In the genomic region with DNA sequence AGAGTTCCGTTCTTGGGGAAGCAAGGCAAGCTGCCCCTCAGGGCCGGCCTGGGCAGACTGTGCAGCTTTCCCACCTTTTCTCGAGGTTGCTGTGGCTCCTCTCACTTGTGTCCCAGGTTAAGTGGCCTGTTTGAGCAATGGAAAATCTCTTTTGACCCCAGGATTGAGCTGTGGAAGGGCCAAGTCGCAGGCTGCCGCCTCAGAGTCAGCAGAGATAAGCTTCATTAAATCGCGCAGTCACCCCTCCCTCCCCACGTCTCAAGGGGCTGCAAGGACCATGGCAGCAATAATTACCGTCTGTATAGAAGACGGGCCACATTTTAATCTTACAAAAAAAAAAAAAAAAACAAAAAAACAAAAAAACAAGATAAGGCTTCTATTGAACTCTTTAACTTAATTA, we compare ENCODE assay signal across 17 mouse cellular contexts. TPM values are rescaled to one million over a fixed set of nuclear protein-coding genes. Genes with fewer than 3 reads are reported as not detected.
DNase-seq lines count a peak whose midpoint lies in the region; ATAC-seq and TF ChIP-seq lines count a peak whose summit lies in the region.
"Had no signal": no experiment of that assay in that cellular context is flagged by ENCODE, and none has a peak within 500 bp of the region (broad histone marks: within the 10 kb centered on the region; RNA-seq: fewer than 3 reads in every experiment).

No protein-coding gene starts in this region.

- H3K27ac ChIP-seq in heart, embryonic 16.5 days (ENCODE audit: low read length), result no peak overlapping the region
- no peak overlapping the region for H3K27ac ChIP-seq in midbrain, embryonic 14.5 days (replicated peaks; ENCODE audit: low read depth, low read length)
- H3K27ac ChIP-seq in midbrain, embryonic 13.5 days, result no peak overlapping the region
- H3K27ac ChIP-seq in embryonic facial prominence, embryonic 13.5 days, result no peak overlapping the region
- H3K27ac ChIP-seq: forebrain, embryonic 15.5 days; hindbrain, embryonic 14.5 days; intestine, embryonic 15.5 days had no signal

- H3K4me2 ChIP-seq in heart, embryonic 16.5 days (ENCODE audit: low read depth, low read length), result no peak overlapping the region
- H3K4me2 ChIP-seq in midbrain, embryonic 14.5 days (ENCODE audit: low read length), result no peak overlapping the region
- H3K4me2 ChIP-seq in midbrain, embryonic 13.5 days (replicated peaks), result no peak overlapping the region
- no peak overlapping the region for H3K4me2 ChIP-seq in embryonic facial prominence, embryonic 13.5 days

- 0 out of 2 replicates have a peak, but pooled peaks cover 3% of the 10 kb centered on the region for H3K9me3 ChIP-seq in heart, embryonic 16.5 days (replicated peaks; ENCODE audit: control insufficient read depth, low read length)
- no peaks in the 10 kb centered on the region for H3K9me3 ChIP-seq in midbrain, embryonic 14.5 days (ENCODE audit: control insufficient read depth, low read length)
- no peaks in the 10 kb centered on the region for H3K9me3 ChIP-seq in midbrain, embryonic 13.5 days
- H3K9me3 ChIP-seq in embryonic facial prominence, embryonic 13.5 days, result no peaks in the 10 kb centered on the region
- H3K9me3 ChIP-seq: forebrain, embryonic 15.5 days; intestine, embryonic 15.5 days had no signal

- H3K4me1 ChIP-seq in heart, embryonic 16.5 days (ENCODE audit: control insufficient read depth, insufficient read depth, low read length), result 0 out of 2 replicates have a peak, but pooled peaks cover 2% of the 10 kb centered on the region
- peaks cover 3% of the 10 kb centered on the region; the same call in 1 of the 2 replicates for H3K4me1 ChIP-seq in midbrain, embryonic 14.5 days (ENCODE audit: control insufficient read depth, insufficient read depth, low read length)
- peaks cover 4% of the 10 kb centered on the region for H3K4me1 ChIP-seq in midbrain, embryonic 13.5 days (replicated peaks)
- H3K4me1 ChIP-seq in embryonic facial prominence, embryonic 13.5 days, result peaks cover 7% of the 10 kb centered on the region; the same call in 1 of the 2 replicates
- H3K4me1 ChIP-seq: intestine, embryonic 15.5 days had no signal

- H3K4me3 ChIP-seq in heart, embryonic 16.5 days (ENCODE audit: low read length), result no peak overlapping the region
- no peak overlapping the region for H3K4me3 ChIP-seq in midbrain, embryonic 14.5 days (replicated peaks; ENCODE audit: low read depth, low read length)
- no peak overlapping the region for H3K4me3 ChIP-seq in midbrain, embryonic 13.5 days (replicated peaks)
- no peak overlapping the region for H3K4me3 ChIP-seq in embryonic facial prominence, embryonic 13.5 days

- H3K27me3 ChIP-seq in heart, embryonic 16.5 days (ENCODE audit: control insufficient read depth, insufficient read depth, low read length), result 0 out of 2 replicates have a peak, but pooled peaks cover 3% of the 10 kb centered on the region
- no peaks in the 10 kb centered on the region for H3K27me3 ChIP-seq in midbrain, embryonic 14.5 days (ENCODE audit: control insufficient read depth, insufficient read depth, low read length)
- H3K27me3 ChIP-seq in midbrain, embryonic 13.5 days, result peaks cover 9% of the 10 kb centered on the region; the same call in 1 of the 2 replicates
- no peaks in the 10 kb centered on the region; the same call in 1 of the 2 replicates for H3K27me3 ChIP-seq in embryonic facial prominence, embryonic 13.5 days
- H3K27me3 ChIP-seq: intestine, embryonic 15.5 days had no signal

- no peak for DNase-seq in heart, adult 9 months (ENCODE audit: low spot score in 2 of 2)
- DNase-seq in midbrain, embryonic 14.5 days, result peak; percentile 44
- DNase-seq in brain, embryonic 14.5 days (ENCODE audit: low read depth), result peak; percentile 30
- no peak for DNase-seq in layer of hippocampus, postnatal 10 days (ENCODE audit: low spot score in 2 of 2)
- DNase-seq: adrenal gland, adult 8-10 months; adrenal gland, postnatal 36 days; cerebellum, adult 11 months; cerebellum, adult 8-10 months; cerebellum, postnatal 36 days; gastrocnemius, postnatal 36 days had no signal

- 16% methylated on average over 10 of the region's 10 CpGs for WGBS in heart, embryonic 16.5 days
- 14% methylated on average over 10 of the region's 10 CpGs for WGBS in midbrain, embryonic 14.5 days
- WGBS in midbrain, embryonic 13.5 days, result 8% methylated on average over 10 of the region's 10 CpGs
- 10% methylated on average over 10 of the region's 10 CpGs for WGBS in embryonic facial prominence, embryonic 13.5 days

- H3K9ac ChIP-seq in heart, embryonic 16.5 days (ENCODE audit: low read length), result peak overlapping the region; percentile 38
- H3K9ac ChIP-seq in midbrain, embryonic 14.5 days (replicated peaks; ENCODE audit: low read length), result no peak overlapping the region
- H3K9ac ChIP-seq in midbrain, embryonic 13.5 days (replicated peaks), result no peak overlapping the region
- 0 out of 2 replicates have a peak overlapping the region, but pooled peaks have one; percentile 27 for H3K9ac ChIP-seq in embryonic facial prominence, embryonic 13.5 days
- H3K9ac ChIP-seq: intestine, embryonic 15.5 days had no signal

- H3K36me3 ChIP-seq in heart, embryonic 16.5 days (ENCODE audit: control insufficient read depth, insufficient read depth), result no peaks in the 10 kb centered on the region
- no peaks in the 10 kb centered on the region for H3K36me3 ChIP-seq in midbrain, embryonic 14.5 days (ENCODE audit: control insufficient read depth, insufficient read depth, low read length)
- H3K36me3 ChIP-seq in midbrain, embryonic 13.5 days, result no peaks in the 10 kb centered on the region
- H3K36me3 ChIP-seq in embryonic facial prominence, embryonic 13.5 days, result no peaks in the 10 kb centered on the region
- H3K36me3 ChIP-seq: forebrain, embryonic 15.5 days; intestine, embryonic 15.5 days had no signal

- TF ChIP-seq CTCF in brain, embryonic 14.5 days (IDR thresholded peaks at IDR 0.05; ENCODE audit: borderline replicate concordance, extremely low read depth, insufficient read depth, insufficient read length), result no peak

- no peak for ATAC-seq in heart, embryonic 16.5 days (replicated peaks; ENCODE audit: extremely low read depth, insufficient read depth, low FRiP score)
- ATAC-seq in midbrain, embryonic 14.5 days (ENCODE audit: low FRiP score, low TSS enrichment), result no peak
- no peak for ATAC-seq in midbrain, embryonic 13.5 days
- ATAC-seq in embryonic facial prominence, embryonic 13.5 days (ENCODE audit: insufficient number of reproducible peaks, insufficient read depth, low FRiP score, low TSS enrichment, low read depth), result no peak
- ATAC-seq: intestine, embryonic 15.5 days had no signal

- no peak for TF ChIP-seq POLR2A in brain, embryonic 14.5 days (IDR thresholded peaks at IDR 0.05; ENCODE audit: borderline replicate concordance, extremely low read depth, insufficient read depth, insufficient read length, poor library complexity, severe bottlenecking)

RNA-seq across cellular contexts. Expression of a gene that starts 18.0 kb away (rescaled TPM):
- 1.9 and 3.0 TPM in 2 replicates for polyA plus RNA-seq in heart, embryonic 16.5 days (2015; fragmentation: Nextera tagmentation; extraction: Ambion mirVana)
- polyA plus RNA-seq in midbrain, embryonic 14.5 days (2014; fragmentation: Nextera tagmentation; extraction: Ambion mirVana), result 0.16 TPM in 1 of 2 replicates, not detected in the other
- polyA plus RNA-seq in midbrain, embryonic 13.5 days (2015; fragmentation: Nextera tagmentation; extraction: Ambion mirVana), result 0.05 and 0.26 TPM in 2 replicates
- 0.32 and 0.37 TPM in 2 replicates for polyA plus RNA-seq in brain, embryonic 14.5 days (2012; rRNA removed)
- polyA plus RNA-seq in embryonic facial prominence, embryonic 13.5 days (2015; fragmentation: Nextera tagmentation; extraction: Ambion mirVana), result 13.6 and 16.1 TPM in 2 replicates
- under 1 TPM in 1 of 2 experiments, not detected in 1; 0.13 TPM for total RNA-seq in layer of hippocampus, postnatal 10 days (2021)
- total RNA-seq: hematopoietic stem cell, adult 5-6 weeks had no signal

RNA-seq across cellular contexts. Expression of a gene that starts 20.4 kb away (rescaled TPM):
- polyA plus RNA-seq in heart, embryonic 16.5 days (2015; fragmentation: Nextera tagmentation; extraction: Ambion mirVana), result 12.4 and 15.2 TPM in 2 replicates
- polyA plus RNA-seq in midbrain, embryonic 14.5 days (2014; fragmentation: Nextera tagmentation; extraction: Ambion mirVana), result 6.8 and 8.7 TPM in 2 replicates
- polyA plus RNA-seq in midbrain, embryonic 13.5 days (2015; fragmentation: Nextera tagmentation; extraction: Ambion mirVana), result 3.9 and 5.5 TPM in 2 replicates
- polyA plus RNA-seq in brain, embryonic 14.5 days (2012; rRNA removed), result 4.7 and 7.7 TPM in 2 replicates
- 13.0 and 13.3 TPM in 2 replicates for polyA plus RNA-seq in embryonic facial prominence, embryonic 13.5 days (2015; fragmentation: Nextera tagmentation; extraction: Ambion mirVana)
- total RNA-seq in layer of hippocampus, postnatal 10 days (2021), result 1 to 10 TPM; 5.6 to 7.0 TPM

Comparison
In these comparisons a context has a peak if more than half of its experiments do, and no peak if none do; other contexts are left out.
1. H3K9ac ChIP-seq: peak in heart, embryonic 16.5 days (single experiment) and embryonic facial prominence, embryonic 13.5 days (single experiment); none in midbrain, embryonic 14.5 days (single experiment) and midbrain, embryonic 13.5 days (single experiment).
2. DNase-seq: peak in midbrain, embryonic 14.5 days (single experiment) and brain, embryonic 14.5 days (single experiment); none in heart, adult 9 months (0 of 2) and layer of hippocampus, postnatal 10 days (0 of 2).